Mouse (Mus musculus): ENCODE measurements around the gene Aldh1a1.
"Not testable (repeated sequence)": the region's sequence is repeated elsewhere in the genome, so short reads cannot be mapped to it uniquely, and the experiment has no call there.

Gene Aldh1a1

GRCm38 (mm10) chr19:20567039-20567438 is 74.5 kb downstream of the Aldh1a1 start:
- no peaks in the 10 kb centered on the region for H3K36me3 ChIP-seq (ENCODE audit: control insufficient read depth, insufficient read depth, low read length, poor library complexity, severe bottlenecking)
- no peak for DNase-seq (ENCODE audit: low read depth, low spot score)

DNA sequence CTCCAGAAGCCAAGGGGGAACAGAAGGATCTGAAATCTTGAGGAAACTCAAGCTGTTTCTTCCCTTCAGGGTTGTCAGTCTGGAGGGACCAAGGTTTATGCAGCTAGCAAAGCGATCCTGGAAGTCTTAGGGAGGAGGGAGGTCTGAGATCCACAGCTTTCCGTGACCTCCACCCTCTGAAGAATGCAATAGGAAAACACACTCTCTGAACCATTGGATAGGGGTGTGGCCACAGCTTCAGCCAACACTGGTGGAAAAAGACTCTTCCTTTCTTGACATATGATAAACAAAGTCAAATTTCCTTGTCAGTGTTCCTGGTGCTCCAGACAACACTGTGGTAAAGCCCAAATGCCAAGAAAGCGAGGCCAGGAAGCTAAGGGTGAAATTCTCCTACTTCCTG is 84.5 kb downstream of the Aldh1a1 start:
- Histone ChIP-seq H3K36me3 (ENCODE audit: control insufficient read depth, insufficient read depth, low read length, poor library complexity, severe bottlenecking) (no peaks in the 10 kb centered on the region), H3K27me3 (ENCODE audit: control insufficient read depth, insufficient read depth, low read length, poor library complexity, severe bottlenecking) (no peaks in the 10 kb centered on the region)
- no peak for DNase-seq (ENCODE audit: low read depth, low spot score)

More at GRCm38 (mm10) chr19:20567039-20567438, 74.5 kb downstream of the Aldh1a1 start:
- no peaks in the 10 kb centered on the region for H3K27me3 ChIP-seq (ENCODE audit: control insufficient read depth, insufficient read depth, low read length, poor library complexity, severe bottlenecking)

DNA sequence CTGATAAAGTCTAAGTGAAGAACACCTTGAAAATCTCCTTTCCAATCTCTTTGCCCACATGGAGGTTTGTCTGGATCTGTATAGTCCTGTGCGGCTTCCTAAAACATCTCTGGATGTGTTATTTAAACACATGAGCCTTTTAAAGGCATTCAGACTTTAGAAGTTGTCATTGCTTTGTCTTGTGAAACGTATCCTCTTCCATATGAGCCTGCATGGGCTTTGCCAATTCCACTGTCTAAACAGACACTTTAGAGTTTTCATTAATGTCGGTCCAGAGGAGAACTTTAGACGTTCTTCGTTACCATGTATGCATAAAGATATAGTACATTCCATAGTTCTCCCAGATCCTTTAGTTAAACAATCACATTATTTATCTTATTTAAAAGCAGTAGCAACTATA is 84.9 kb downstream of the Aldh1a1 start:
- no peak for DNase-seq (ENCODE audit: low read depth, low spot score)
- no peaks in the 10 kb centered on the region for H3K36me3 ChIP-seq (ENCODE audit: control insufficient read depth, insufficient read depth, low read length, poor library complexity, severe bottlenecking)
- no peaks in the 10 kb centered on the region for H3K27me3 ChIP-seq (ENCODE audit: control insufficient read depth, insufficient read depth, low read length, poor library complexity, severe bottlenecking)

- Histone ChIP-seq H3K36me3 (ENCODE audit: control insufficient read depth, insufficient read depth, low read length, poor library complexity, severe bottlenecking) (no peaks in the 10 kb centered on the region), H3K27me3 (ENCODE audit: control insufficient read depth, insufficient read depth, low read length, poor library complexity, severe bottlenecking) (no peaks in the 10 kb centered on the region)
- no peak for DNase-seq (ENCODE audit: low read depth, low spot score)
Observed at GRCm38 (mm10) chr19:20599951-20600350, 107.4 kb downstream of the Aldh1a1 start.

DNA sequence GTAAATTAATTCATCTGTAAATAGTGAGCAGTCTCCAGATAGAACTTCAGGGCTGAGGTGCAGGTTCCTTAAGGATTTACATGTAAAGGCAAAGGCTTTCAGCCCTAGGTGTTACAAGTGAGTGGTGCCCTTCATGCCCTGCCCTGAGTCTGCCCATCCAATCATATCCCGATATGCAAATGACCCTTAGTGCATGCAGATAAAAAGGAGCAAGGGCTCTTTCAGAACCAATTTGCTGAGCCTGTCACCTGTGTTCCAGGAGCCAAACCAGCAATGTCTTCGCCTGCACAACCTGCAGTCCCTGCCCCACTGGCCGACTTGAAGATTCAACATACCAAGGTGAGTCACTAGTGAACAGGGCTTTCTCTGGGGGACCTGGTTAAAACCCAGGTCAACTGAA is 109.2 kb downstream of the Aldh1a1 start:
- no peaks in the 10 kb centered on the region for H3K36me3 ChIP-seq (ENCODE audit: control insufficient read depth, insufficient read depth, low read length, poor library complexity, severe bottlenecking)
- DNase-seq (ENCODE audit: low read depth, low spot score) = no peak
- H3K27me3 ChIP-seq (ENCODE audit: control insufficient read depth, insufficient read depth, low read length, poor library complexity, severe bottlenecking) = no peaks in the 10 kb centered on the region

DNA sequence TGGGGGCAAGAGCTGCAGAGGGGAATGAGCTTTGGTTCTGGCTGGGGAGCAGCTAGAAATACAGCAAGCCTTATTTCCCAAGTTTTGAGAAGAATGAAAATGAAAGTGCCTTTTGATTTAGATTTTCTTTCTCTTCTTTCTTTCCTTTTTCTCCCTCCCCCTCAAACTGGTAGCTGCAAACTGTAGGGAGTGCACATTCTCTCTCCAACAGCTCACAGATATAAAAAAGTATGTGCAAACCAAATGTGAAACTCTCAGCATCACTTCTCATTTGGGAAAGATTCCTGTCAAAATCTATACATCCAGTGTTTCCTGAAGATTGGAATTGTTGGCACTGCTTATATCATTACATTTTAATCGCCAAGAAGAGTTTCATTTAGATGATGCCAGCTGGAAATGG is 110.7 kb downstream of the Aldh1a1 start:
- DNase-seq (ENCODE audit: low read depth, low spot score) = no peak
- Histone ChIP-seq H3K36me3 (ENCODE audit: control insufficient read depth, insufficient read depth, low read length, poor library complexity, severe bottlenecking) (no peaks in the 10 kb centered on the region), H3K27me3 (ENCODE audit: control insufficient read depth, insufficient read depth, low read length, poor library complexity, severe bottlenecking) (no peaks in the 10 kb centered on the region)

DNA sequence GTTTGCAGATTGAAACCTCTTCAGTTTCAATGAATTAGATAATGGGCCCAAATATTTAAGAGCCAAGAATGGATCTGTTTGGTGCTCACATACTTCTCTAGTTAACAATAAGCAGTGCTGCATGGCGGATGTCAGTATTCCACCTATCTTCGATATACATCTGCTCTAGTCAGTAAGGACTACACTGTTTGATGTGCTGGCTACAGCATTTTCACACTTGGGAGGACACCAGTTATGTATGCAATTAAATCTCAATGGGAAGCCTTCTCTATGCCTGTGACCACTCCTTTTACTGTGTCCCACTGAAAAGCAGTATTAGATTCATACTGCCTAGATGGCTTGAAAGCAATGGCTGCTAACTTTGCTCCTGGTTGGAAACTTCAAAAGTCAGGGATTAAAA is 111.4 kb downstream of the Aldh1a1 start:
- DNase-seq (ENCODE audit: low read depth, low spot score) = no peak
- no peaks in the 10 kb centered on the region for H3K36me3 ChIP-seq (ENCODE audit: control insufficient read depth, insufficient read depth, low read length, poor library complexity, severe bottlenecking)

GRCm38 (mm10) chr19:20614252-20614930 is 121.9 kb downstream of the Aldh1a1 start:
- no peak for DNase-seq (ENCODE audit: low read depth, low spot score)
- H3K36me3 ChIP-seq (ENCODE audit: control insufficient read depth, insufficient read depth, low read length, poor library complexity, severe bottlenecking) = no peaks in the 10 kb centered on the region
- no peaks in the 10 kb centered on the region for H3K27me3 ChIP-seq (ENCODE audit: control insufficient read depth, insufficient read depth, low read length, poor library complexity, severe bottlenecking)

More for the DNA sequence above, 111.4 kb downstream of the Aldh1a1 start:
- H3K27me3 ChIP-seq (ENCODE audit: control insufficient read depth, insufficient read depth, low read length, poor library complexity, severe bottlenecking) = no peaks in the 10 kb centered on the region

- DNase-seq (ENCODE audit: low read depth, low spot score) = no peak
- Histone ChIP-seq H3K36me3 (ENCODE audit: control insufficient read depth, insufficient read depth, low read length, poor library complexity, severe bottlenecking) (no peaks in the 10 kb centered on the region), H3K27me3 (ENCODE audit: control insufficient read depth, insufficient read depth, low read length, poor library complexity, severe bottlenecking) (no peaks in the 10 kb centered on the region)
Observed at GRCm38 (mm10) chr19:20622434-20622833, 129.9 kb downstream of the Aldh1a1 start.

DNA sequence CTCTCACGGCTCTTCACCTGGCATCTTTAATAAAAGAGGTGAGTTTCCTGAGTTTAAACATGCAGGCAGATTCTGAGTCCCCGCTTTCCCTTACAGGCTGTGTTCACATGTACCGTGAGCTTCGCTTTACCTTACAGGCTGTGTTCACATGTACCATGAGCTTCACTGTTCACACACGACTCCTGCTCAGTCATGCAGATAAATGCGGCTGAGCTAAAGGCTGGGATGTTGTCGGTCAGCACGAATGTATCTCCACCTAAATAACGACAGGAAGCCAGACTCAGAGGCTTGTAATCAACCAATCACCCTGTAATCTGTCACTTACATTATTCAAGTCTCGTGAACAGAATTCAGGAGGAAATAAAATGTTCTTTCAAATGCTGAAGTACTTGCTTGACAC is 130.9 kb downstream of the Aldh1a1 start:
- Histone ChIP-seq H3K36me3 (ENCODE audit: control insufficient read depth, insufficient read depth, low read length, poor library complexity, severe bottlenecking) (no peaks in the 10 kb centered on the region), H3K27me3 (ENCODE audit: control insufficient read depth, insufficient read depth, low read length, poor library complexity, severe bottlenecking) (no peaks in the 10 kb centered on the region)
- no peak for DNase-seq (ENCODE audit: low read depth, low spot score)

GRCm38 (mm10) chr19:20631020-20631419 is 138.5 kb downstream of the Aldh1a1 start:
- Histone ChIP-seq H3K36me3 (ENCODE audit: control insufficient read depth, insufficient read depth, low read length, poor library complexity, severe bottlenecking) (no peaks in the 10 kb centered on the region), H3K27me3 (ENCODE audit: control insufficient read depth, insufficient read depth, low read length, poor library complexity, severe bottlenecking) (no peaks in the 10 kb centered on the region)
- DNase-seq (ENCODE audit: low read depth, low spot score) = no peak

- no peak for DNase-seq (ENCODE audit: low read depth, low spot score)
- Histone ChIP-seq H3K36me3 (ENCODE audit: control insufficient read depth, insufficient read depth, low read length, poor library complexity, severe bottlenecking) (no peaks in the 10 kb centered on the region), H3K27me3 (ENCODE audit: control insufficient read depth, insufficient read depth, low read length, poor library complexity, severe bottlenecking) (no peaks in the 10 kb centered on the region)
Observed at GRCm38 (mm10) chr19:20633876-20634691, 141.6 kb downstream of the Aldh1a1 start.

DNA sequence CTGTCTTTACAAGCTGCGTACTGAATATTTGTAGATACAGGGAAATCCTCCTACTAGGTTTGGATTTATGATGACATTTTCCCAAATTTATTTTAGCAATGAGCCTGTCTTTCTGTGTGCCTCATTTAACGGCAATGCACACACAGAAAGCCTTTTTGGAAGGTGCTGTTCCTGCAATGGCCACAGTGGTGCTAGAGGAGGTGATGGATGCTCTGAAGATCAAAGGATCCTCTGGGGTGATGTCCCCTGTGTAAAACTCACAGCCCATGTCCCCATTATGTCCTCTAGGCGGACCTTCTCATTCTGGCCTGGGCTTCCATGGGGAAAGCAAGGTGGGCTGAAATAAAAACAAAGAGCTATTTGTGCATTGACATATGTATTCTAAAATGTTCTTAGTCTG is 151.8 kb downstream of the Aldh1a1 start:
- H3K27me3 ChIP-seq (ENCODE audit: control insufficient read depth, insufficient read depth, low read length, poor library complexity, severe bottlenecking) = no peaks in the 10 kb centered on the region
- DNase-seq (ENCODE audit: low read depth, low spot score) = no peak
- H3K36me3 ChIP-seq (ENCODE audit: control insufficient read depth, insufficient read depth, low read length, poor library complexity, severe bottlenecking) = no peaks in the 10 kb centered on the region

- H3K36me3 ChIP-seq (ENCODE audit: control insufficient read depth, insufficient read depth, low read length, poor library complexity, severe bottlenecking); H3K27me3 ChIP-seq (ENCODE audit: control insufficient read depth, insufficient read depth, low read length, poor library complexity, severe bottlenecking); DNase-seq (ENCODE audit: low read depth, low spot score): not testable (repeated sequence)
Observed at GRCm38 (mm10) chr19:20647496-20647895, 155.0 kb downstream of the Aldh1a1 start.

- no peak for DNase-seq (ENCODE audit: low read depth, low spot score)
- H3K27me3 ChIP-seq (ENCODE audit: control insufficient read depth, insufficient read depth, low read length, poor library complexity, severe bottlenecking) = no peaks in the 10 kb centered on the region
- no peaks in the 10 kb centered on the region for H3K36me3 ChIP-seq (ENCODE audit: control insufficient read depth, insufficient read depth, low read length, poor library complexity, severe bottlenecking)
Observed at GRCm38 (mm10) chr19:20650008-20650407, 157.5 kb downstream of the Aldh1a1 start.

Measured in splenic B cell, adult 2 months (primary cell).